Comparison of ENCODE assay signal across 23 mouse cellular contexts in the genomic region with DNA sequence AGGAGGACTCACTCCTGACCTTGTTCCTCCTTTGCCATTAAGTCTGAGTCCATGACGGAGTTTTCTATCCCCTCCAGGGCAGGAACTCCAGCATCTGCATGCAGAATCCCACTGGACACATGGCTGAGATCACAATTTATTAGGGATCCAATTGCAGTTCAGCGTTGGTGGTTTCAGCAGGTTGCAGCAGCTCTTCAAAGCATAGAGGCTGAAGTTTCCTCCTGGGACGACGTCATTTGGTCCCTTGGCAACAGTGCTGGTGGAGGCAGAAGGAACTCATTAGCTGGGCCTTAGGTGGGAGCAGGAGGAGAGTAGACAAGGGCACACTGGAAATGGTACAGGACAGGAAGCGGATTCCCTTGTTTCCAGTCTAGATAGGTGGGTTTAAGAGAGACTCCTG. TPM values are rescaled to one million over a fixed set of nuclear protein-coding genes. Genes with fewer than 3 reads are reported as not detected.
DNase-seq lines count a peak whose midpoint lies in the region; ATAC-seq and TF ChIP-seq lines count a peak whose summit lies in the region.
"Had no signal": no experiment of that assay in that cellular context is flagged by ENCODE, and none has a peak within 500 bp of the region (broad histone marks: within the 10 kb centered on the region; RNA-seq: fewer than 3 reads in every experiment).

No protein-coding gene starts in this region.

- no peaks in the 10 kb centered on the region; a peak in 1 of 4 replicates for H3K4me1 ChIP-seq in MEL (ENCODE audit: control insufficient read depth in 1 of 2, insufficient read depth in 2 of 2, low read length in 2 of 2)
- H3K4me1 ChIP-seq in embryonic facial prominence, embryonic 11.5 days (ENCODE audit: control insufficient read depth, insufficient read depth, low read length), result no peaks in the 10 kb centered on the region
- H3K4me1 ChIP-seq in limb, embryonic 10.5 days, result peaks cover 7% of the 10 kb centered on the region
- H3K4me1 ChIP-seq in intestine, postnatal 0 days (replicated peaks; ENCODE audit: control insufficient read depth, insufficient read depth, low read length), result no peaks in the 10 kb centered on the region
- H3K4me1 ChIP-seq: heart, embryonic 13.5 days had no signal

- no peaks in the 10 kb centered on the region for H3K36me3 ChIP-seq in MEL (ENCODE audit: control insufficient read depth in 1 of 2, insufficient read depth in 2 of 2, low read length in 2 of 2)
- H3K36me3 ChIP-seq in embryonic facial prominence, embryonic 11.5 days (replicated peaks; ENCODE audit: control insufficient read depth, insufficient read depth, low read depth, low read length), result no peaks in the 10 kb centered on the region
- no peaks in the 10 kb centered on the region for H3K36me3 ChIP-seq in limb, embryonic 10.5 days
- H3K36me3 ChIP-seq in intestine, postnatal 0 days (ENCODE audit: control insufficient read depth, insufficient read depth), result no peaks in the 10 kb centered on the region
- H3K36me3 ChIP-seq: forebrain, embryonic 15.5 days; heart, embryonic 13.5 days; hindbrain, embryonic 12.5 days had no signal

- TF ChIP-seq RAD21 in MEL (IDR thresholded peaks at IDR 0.05; ENCODE audit: low read depth, low read length), result no peak

- no peak overlapping the region for H3K4me3 ChIP-seq in MEL (ENCODE audit: control insufficient read depth in 1 of 2, insufficient read depth in 1 of 2, low read depth in 2 of 2, low read length in 2 of 2)
- H3K4me3 ChIP-seq in embryonic facial prominence, embryonic 11.5 days (ENCODE audit: low read depth, low read length), result no peak overlapping the region
- H3K4me3 ChIP-seq in limb, embryonic 10.5 days, result no peak overlapping the region
- H3K4me3 ChIP-seq in intestine, postnatal 0 days (ENCODE audit: low read depth, low read length), result no peak overlapping the region
- H3K4me3 ChIP-seq in layer of hippocampus, adult 2 months, result no peak overlapping the region
- H3K4me3 ChIP-seq: forebrain, embryonic 15.5 days; heart, adult 2 months; heart, embryonic 13.5 days; hindbrain, embryonic 12.5 days had no signal

- DNase-seq in MEL (ENCODE audit: low read depth, low spot score) (peak; percentile 26), MN1 (ENCODE audit: low spot score) (peak; percentile 47)
- peak; percentile 31 for DNase-seq in embryonic facial prominence, embryonic 11.5 days (ENCODE audit: low spot score)
- peak; percentile 48 for DNase-seq in limb, embryonic 10.5 days (ENCODE audit: low spot score)
- DNase-seq in layer of hippocampus, adult 8-10 months (ENCODE audit: low spot score in 2 of 2), result no peak
- DNase-seq in layer of hippocampus, adult 2 months (ENCODE audit: low spot score in 2 of 2), result no peak
- no peak for DNase-seq in thymus, postnatal 4 days
- DNase-seq: adrenal gland, adult 8-10 months; cerebellum, adult 2 months; gastrocnemius, postnatal 10 days; heart, adult 2 months had no signal

- 43% methylated on average over 5 of the region's 5 CpGs for WGBS in embryonic facial prominence, embryonic 11.5 days
- 41% methylated on average over 5 of the region's 5 CpGs for WGBS in limb, embryonic 10.5 days
- WGBS in intestine, postnatal 0 days, result 72% methylated on average over 5 of the region's 5 CpGs

- no peak for TF ChIP-seq POLR2A in MEL (IDR thresholded peaks at IDR 0.05; ENCODE audit: control insufficient read depth in 1 of 2, insufficient read depth in 1 of 2, low read depth in 1 of 2, low read length in 2 of 2, poor library complexity in 1 of 2)

- no peak overlapping the region for H3K9ac ChIP-seq in MEL (ENCODE audit: control insufficient read depth, low read depth, low read length, poor library complexity, severe bottlenecking)
- H3K9ac ChIP-seq in embryonic facial prominence, embryonic 11.5 days (replicated peaks; ENCODE audit: low read length), result no peak overlapping the region
- H3K9ac ChIP-seq in intestine, postnatal 0 days (ENCODE audit: low read depth, low read length), result no peak overlapping the region
- H3K9ac ChIP-seq: forebrain, embryonic 15.5 days; heart, embryonic 13.5 days; hindbrain, embryonic 12.5 days had no signal

- H3K9me3 ChIP-seq in MEL (replicated peaks; ENCODE audit: insufficient read depth, low read length), result no peaks in the 10 kb centered on the region
- no peaks in the 10 kb centered on the region for H3K9me3 ChIP-seq in embryonic facial prominence, embryonic 11.5 days (replicated peaks; ENCODE audit: control insufficient read depth, low read length)
- no peaks in the 10 kb centered on the region for H3K9me3 ChIP-seq in limb, embryonic 10.5 days (replicated peaks)
- H3K9me3 ChIP-seq in intestine, postnatal 0 days (ENCODE audit: control insufficient read depth), result no peaks in the 10 kb centered on the region
- H3K9me3 ChIP-seq: forebrain, embryonic 15.5 days; heart, embryonic 13.5 days; hindbrain, embryonic 12.5 days had no signal

- no peaks in the 10 kb centered on the region for H3K79me2 ChIP-seq in MEL (ENCODE audit: control insufficient read depth, insufficient read depth, low read length, poor library complexity)

- TF ChIP-seq EP300 in MEL (IDR thresholded peaks at IDR 0.05; ENCODE audit: low read depth in 1 of 2, low read length in 2 of 2), result no peak

- no peak for TF ChIP-seq CTCF in MEL (IDR thresholded peaks at IDR 0.05 in 2 of 3, conservative IDR thresholded peaks at IDR 0.05 in 1 of 3; ENCODE audit: control insufficient read depth in 1 of 3, insufficient read depth in 1 of 3, low read depth in 2 of 3, low read length in 3 of 3, poor library complexity in 1 of 3, severe bottlenecking in 1 of 3)
- TF ChIP-seq CTCF in intestine, postnatal 0 days (IDR thresholded peaks at IDR 0.05; ENCODE audit: low read depth), result no peak
- TF ChIP-seq CTCF in layer of hippocampus, adult 2 months (conservative IDR thresholded peaks at IDR 0.05), result no peak

- H3K27me3 ChIP-seq in MEL (ENCODE audit: control insufficient read depth in 1 of 2, insufficient read depth in 2 of 2, low read length in 2 of 2), result no peaks in the 10 kb centered on the region
- H3K27me3 ChIP-seq in embryonic facial prominence, embryonic 11.5 days (ENCODE audit: control insufficient read depth, insufficient read depth, low read length), result no peaks in the 10 kb centered on the region
- H3K27me3 ChIP-seq in limb, embryonic 10.5 days (ENCODE audit: low read depth, poor library complexity, severe bottlenecking), result no peaks in the 10 kb centered on the region
- H3K27me3 ChIP-seq in intestine, postnatal 0 days (replicated peaks; ENCODE audit: control insufficient read depth, insufficient read depth, low read length), result no peaks in the 10 kb centered on the region
- H3K27me3 ChIP-seq: forebrain, embryonic 15.5 days; heart, embryonic 13.5 days; hindbrain, embryonic 12.5 days had no signal

- ATAC-seq in embryonic facial prominence, embryonic 11.5 days (replicated peaks; ENCODE audit: insufficient number of reproducible peaks, low FRiP score, low TSS enrichment, low read depth), result no peak
- no peak for ATAC-seq in intestine, postnatal 0 days
- ATAC-seq: forebrain, embryonic 15.5 days; hindbrain, embryonic 16.5 days; inflammation-experienced regulatory T-cells, adult 6 months; Patski had no signal

- no peak overlapping the region for H3K4me2 ChIP-seq in embryonic facial prominence, embryonic 11.5 days (ENCODE audit: low read depth, low read length)
- H3K4me2 ChIP-seq in intestine, postnatal 0 days (replicated peaks; ENCODE audit: low read depth), result no peak overlapping the region
- H3K4me2 ChIP-seq: forebrain, embryonic 15.5 days; heart, embryonic 13.5 days; hindbrain, embryonic 12.5 days had no signal

- no peak overlapping the region for H3K27ac ChIP-seq in MEL (ENCODE audit: control insufficient read depth, low read depth, low read length)
- no peak overlapping the region for H3K27ac ChIP-seq in embryonic facial prominence, embryonic 11.5 days (replicated peaks; ENCODE audit: low read depth, low read length)
- H3K27ac ChIP-seq in limb, embryonic 10.5 days, result no peak overlapping the region
- no peak overlapping the region for H3K27ac ChIP-seq in intestine, postnatal 0 days (ENCODE audit: low read depth, low read length)
- H3K27ac ChIP-seq in layer of hippocampus, adult 2 months, result no peak overlapping the region
- H3K27ac ChIP-seq: forebrain, embryonic 15.5 days; heart, adult 2 months; heart, embryonic 13.5 days; hindbrain, embryonic 12.5 days had no signal

TF ChIP-seq in MEL, 35 proteins besides CTCF, POLR2A, EP300 and RAD21 (continues in another document):
- TF ChIP-seq USF2 (IDR thresholded peaks at IDR 0.05; ENCODE audit: borderline replicate concordance in 1 of 2, insufficient read depth in 1 of 2, low read depth in 1 of 2, low read length in 2 of 2), result no peak
- no peak for TF ChIP-seq ZC3H11A (IDR thresholded peaks at IDR 0.05; ENCODE audit: low read depth, low read length)
- no peak for TF ChIP-seq NELFE (IDR thresholded peaks at IDR 0.05; ENCODE audit: low read depth, low read length)
- TF ChIP-seq ETS1 (IDR thresholded peaks at IDR 0.05; ENCODE audit: low read depth, low read length), result no peak
- no peak for TF ChIP-seq BHLHE40 (IDR thresholded peaks at IDR 0.05; ENCODE audit: borderline replicate concordance, low read depth, low read length)
- no peak for TF ChIP-seq POLR2AphosphoS2 (IDR thresholded peaks at IDR 0.05; ENCODE audit: low read length)
- TF ChIP-seq NRF1 (IDR thresholded peaks at IDR 0.05; ENCODE audit: insufficient read depth, low read depth, low read length, poor library complexity, severe bottlenecking), result no peak
- TF ChIP-seq MYC (IDR thresholded peaks at IDR 0.05; ENCODE audit: low read depth, low read length), result no peak
- TF ChIP-seq ZKSCAN1 (IDR thresholded peaks at IDR 0.05; ENCODE audit: low read depth, low read length), result no peak
- no peak for TF ChIP-seq ELF1 (IDR thresholded peaks at IDR 0.05; ENCODE audit: low read depth, low read length)
- no peak for TF ChIP-seq TAL1 (IDR thresholded peaks at IDR 0.05; ENCODE audit: low read length)
- no peak for TF ChIP-seq JUND (IDR thresholded peaks at IDR 0.05; ENCODE audit: low read depth, low read length)
- no peak for TF ChIP-seq MAX (IDR thresholded peaks at IDR 0.05; ENCODE audit: low read length)
- TF ChIP-seq CHD1 (IDR thresholded peaks at IDR 0.05; ENCODE audit: low read depth, low read length), result no peak
- TF ChIP-seq SMC3 (IDR thresholded peaks at IDR 0.05; ENCODE audit: low read depth, low read length), result no peak

RNA-seq across cellular contexts. Expression of gene Slc28a3, which starts 55.1 kb away (rescaled TPM):
- not detected in 2 replicates for total RNA-seq in MEL (2012; rRNA removed)
- polyA plus RNA-seq in MEL (2012; ENCODE audit: insufficient read depth in 1 of 2, insufficient read length in 2 of 2, low read depth in 1 of 2, low replicate concordance in 2 of 2, missing spikeins in 1 of 2), result 1 to 10 TPM in 1 of 2 experiments, not detected in 1; 1.4 TPM
- polyA plus RNA-seq in embryonic facial prominence, embryonic 11.5 days (2014; fragmentation: Nextera tagmentation; extraction: Ambion mirVana), result 0.07 TPM in 1 of 2 replicates, not detected in the other
- polyA plus RNA-seq in limb, embryonic 10.5 days (2016; fragmentation: Nextera tagmentation; extraction: Ambion mirVana), result 0.15 TPM in 1 of 2 replicates, not detected in the other
- total RNA-seq in layer of hippocampus, adult 8-10 months (2022), result under 1 TPM in 3 of 4 experiments, not detected in 1; 0.11 to 0.85 (median 0.37) TPM
- 0.09 TPM in 1 of 2 replicates, not detected in the other for polyA plus RNA-seq in intestine, postnatal 0 days (2015; fragmentation: Nextera tagmentation; extraction: Ambion mirVana)
- under 1 TPM in 1 of 2 experiments, not detected in 1; 0.10 TPM for total RNA-seq in layer of hippocampus, adult 2 months (2021)
- total RNA-seq: adrenal gland, adult 8-10 months; adrenal gland, postnatal 36 days; gastrocnemius, postnatal 10 days; heart, adult 2 months; heart, postnatal 4 days had no signal
- polyA plus RNA-seq: forebrain, embryonic 11.5 days; forebrain, embryonic 15.5 days; frontal cortex, adult 2 months; heart, embryonic 13.5 days; heart, postnatal 0 days; hindbrain, embryonic 12.5 days had no signal

Comparison
In these comparisons a context has a peak if more than half of its experiments do, and no peak if none do; other contexts are left out.
1. DNase-seq: peak in MEL (single experiment), MN1 (single experiment), embryonic facial prominence, embryonic 11.5 days (single experiment) and limb, embryonic 10.5 days (single experiment); none in layer of hippocampus, adult 8-10 months (0 of 2), layer of hippocampus, adult 2 months (0 of 2) and thymus, postnatal 4 days (single experiment).